Mouse (Mus musculus) stomach, postnatal 0 days (tissue): ENCODE measurements at regions not wholly inside any gene's neighbourhood (a gene's known extent, or its start where the extent isn't known, plus 50 kb on each side); places are given as distances from the start of the nearest gene placed in this dataset.

Experiments used
- CTCF ChIP-seq: IDR thresholded peaks from 2 replicates; pipeline ENCODE4 v1.5.1; 2016; ENCODE audit warnings: antibody characterized with exemption, low read depth, mild to moderate bottlenecking, moderate library complexity
- EP300 ChIP-seq: optimal IDR thresholded peaks from 2 replicates; pipeline ENCODE3; 2016; ENCODE audit warnings: antibody characterized with exemption

GRCm38 (mm10) chr17:45805471-45806082, 71.9 kb upstream of the 1600014C23Rik start:
- peak; percentile 67 for TF ChIP-seq CTCF
- TF ChIP-seq EP300, result no peak
